Mouse (Mus musculus): Measurements from ENCODE around the gene Ttc21b. TPM values are rescaled to one million over a fixed set of nuclear protein-coding genes. Genes with fewer than 3 reads are reported as not detected.
A peak's percentile ranks its signal among the peaks of the same experiment; 100 is the strongest.
"Not testable (repeated sequence)": the region's sequence is repeated elsewhere in the genome, so short reads cannot be mapped to it uniquely, and the experiment has no call there.

Ttc21b gene
- polyA plus RNA-seq, 1 experiment from 2014 or later = 11.0 TPM

GRCm38 (mm10) chr2:66189197-66189596 is 67.2 kb downstream of the Ttc21b start:
- not testable (repeated sequence) for ATAC-seq (ENCODE audit: low FRiP score, low read depth); H3K4me2 ChIP-seq
- 97% methylated on average over 12 of the region's 12 CpGs for WGBS

GRCm38 (mm10) chr2:66187520-66187919 is 68.9 kb downstream of the Ttc21b start:
- H3K9me3 ChIP-seq = no peaks in the 10 kb centered on the region
- no peak overlapping the region for H3K4me2 ChIP-seq
- no peak overlapping the region for H3K4me3 ChIP-seq
- no peak for ATAC-seq (ENCODE audit: low FRiP score, low read depth)
- H3K9ac ChIP-seq = no peak overlapping the region
- no peak overlapping the region for H3K27ac ChIP-seq (replicated peaks)
- H3K4me1 ChIP-seq (replicated peaks) = no peaks in the 10 kb centered on the region
- 82% methylated on average over 6 of the region's 6 CpGs for WGBS
- no peaks in the 10 kb centered on the region for H3K27me3 ChIP-seq
- peaks cover 12% of the 10 kb centered on the region for H3K36me3 ChIP-seq

More at GRCm38 (mm10) chr2:66189197-66189596, 67.2 kb downstream of the Ttc21b start:
- H3K4me1 ChIP-seq (replicated peaks); H3K9me3 ChIP-seq; H3K4me3 ChIP-seq; H3K27me3 ChIP-seq; H3K9ac ChIP-seq; H3K27ac ChIP-seq (replicated peaks): not testable (repeated sequence)
- H3K36me3 ChIP-seq = peaks cover 15% of the 10 kb centered on the region

- peak; percentile 80 for ATAC-seq (ENCODE audit: low FRiP score, low read depth)
- Histone ChIP-seq H3K4me1 (replicated peaks) (peaks cover 6% of the 10 kb centered on the region; the same call in 1 of the 2 replicates), H3K27me3 (no peaks in the 10 kb centered on the region), H3K36me3 (peaks cover 6% of the 10 kb centered on the region; the same call in 1 of the 2 replicates), H3K27ac (replicated peaks) (no peak overlapping the region), H3K4me3 (no peak overlapping the region), H3K9me3 (no peaks in the 10 kb centered on the region), H3K9ac (no peak overlapping the region), H3K4me2 (no peak overlapping the region)
- WGBS = 81% methylated on average over 7 of the region's 7 CpGs
Observed at GRCm38 (mm10) chr2:66184431-66185164, 71.8 kb downstream of the Ttc21b start.

GRCm38 (mm10) chr2:66180293-66180692 is 76.1 kb downstream of the Ttc21b start:
- Histone ChIP-seq H3K27ac (replicated peaks) (no peak overlapping the region), H3K36me3 (no peaks in the 10 kb centered on the region), H3K9me3 (no peaks in the 10 kb centered on the region), H3K4me1 (replicated peaks) (peaks cover 32% of the 10 kb centered on the region), H3K9ac (no peak overlapping the region), H3K4me2 (peak overlapping the region; percentile 31; the same call in 1 of the 2 replicates), H3K27me3 (no peaks in the 10 kb centered on the region), H3K4me3 (no peak overlapping the region)
- ATAC-seq (ENCODE audit: low FRiP score, low read depth) = no peak
- 28% methylated on average over 10 of the region's 10 CpGs for WGBS

- ATAC-seq (ENCODE audit: low FRiP score, low read depth) = no peak
- no peak overlapping the region for H3K27ac ChIP-seq (replicated peaks)
- peak overlapping the region; percentile 31 for H3K4me2 ChIP-seq
- H3K36me3 ChIP-seq = no peaks in the 10 kb centered on the region
- H3K9ac ChIP-seq = no peak overlapping the region
- H3K9me3 ChIP-seq = no peaks in the 10 kb centered on the region
- 22% methylated on average over 10 of the region's 10 CpGs for WGBS
- peaks cover 32% of the 10 kb centered on the region for H3K4me1 ChIP-seq (replicated peaks)
- no peak overlapping the region for H3K4me3 ChIP-seq
- H3K27me3 ChIP-seq = no peaks in the 10 kb centered on the region
Observed at GRCm38 (mm10) chr2:66179782-66180181, 76.6 kb downstream of the Ttc21b start.

- H3K27me3 ChIP-seq = no peaks in the 10 kb centered on the region
- H3K27ac ChIP-seq (replicated peaks) = peak overlapping the region; percentile 83
- H3K4me3 ChIP-seq = no peak overlapping the region
- peaks cover 32% of the 10 kb centered on the region for H3K4me1 ChIP-seq (replicated peaks)
- 20% methylated on average over 5 of the region's 5 CpGs for WGBS
- ATAC-seq (ENCODE audit: low FRiP score, low read depth) = no peak
- no peak overlapping the region for H3K9ac ChIP-seq
- no peaks in the 10 kb centered on the region for H3K36me3 ChIP-seq
- peak overlapping the region; percentile 46 for H3K4me2 ChIP-seq
- no peaks in the 10 kb centered on the region for H3K9me3 ChIP-seq
Observed at GRCm38 (mm10) chr2:66178848-66179215, 77.6 kb downstream of the Ttc21b start.

GRCm38 (mm10) chr2:66177886-66178847 is 78.2 kb downstream of the Ttc21b start:
- Histone ChIP-seq H3K36me3 (no peaks in the 10 kb centered on the region), H3K9me3 (no peaks in the 10 kb centered on the region), H3K27ac (replicated peaks) (peak overlapping the region; percentile 83), H3K4me1 (replicated peaks) (peaks cover 32% of the 10 kb centered on the region), H3K9ac (0 out of 2 replicates have a peak overlapping the region, but pooled peaks have one; percentile 22), H3K27me3 (no peaks in the 10 kb centered on the region), H3K4me2 (peak overlapping the region; percentile 46), H3K4me3 (0 out of 2 replicates have a peak overlapping the region, but pooled peaks have one; percentile 3)
- peak; percentile 64 for ATAC-seq (ENCODE audit: low FRiP score, low read depth)
- WGBS = 11% methylated on average over 9 of the region's 9 CpGs

- H3K4me2 ChIP-seq = peak overlapping the region; percentile 46; the same call in 1 of the 2 replicates
- H3K36me3 ChIP-seq = no peaks in the 10 kb centered on the region
- no peak overlapping the region for H3K9ac ChIP-seq
- no peaks in the 10 kb centered on the region for H3K27me3 ChIP-seq
- H3K27ac ChIP-seq (replicated peaks) = peak overlapping the region; percentile 83
- H3K4me3 ChIP-seq = no peak overlapping the region
- WGBS = 60% methylated on average over 7 of the region's 7 CpGs
- no peak for ATAC-seq (ENCODE audit: low FRiP score, low read depth)
- H3K9me3 ChIP-seq = no peaks in the 10 kb centered on the region
- H3K4me1 ChIP-seq (replicated peaks) = peaks cover 32% of the 10 kb centered on the region
Observed at GRCm38 (mm10) chr2:66177017-66177416, 79.4 kb downstream of the Ttc21b start.

GRCm38 (mm10) chr2:66173134-66173533 is 83.3 kb downstream of the Ttc21b start:
- Histone ChIP-seq H3K4me3 (no peak overlapping the region), H3K9ac (no peak overlapping the region), H3K4me2 (no peak overlapping the region), H3K27me3 (no peaks in the 10 kb centered on the region), H3K36me3 (no peaks in the 10 kb centered on the region), H3K27ac (replicated peaks) (no peak overlapping the region), H3K9me3 (no peaks in the 10 kb centered on the region), H3K4me1 (replicated peaks) (peaks cover 14% of the 10 kb centered on the region)
- ATAC-seq (ENCODE audit: low FRiP score, low read depth) = no peak
- 58% methylated on average over 5 of the region's 5 CpGs for WGBS

GRCm38 (mm10) chr2:66171643-66172042 is 84.8 kb downstream of the Ttc21b start:
- Histone ChIP-seq H3K27me3 (no peaks in the 10 kb centered on the region), H3K9ac (no peak overlapping the region), H3K27ac (replicated peaks) (no peak overlapping the region), H3K9me3 (no peaks in the 10 kb centered on the region), H3K4me3 (no peak overlapping the region), H3K36me3 (no peaks in the 10 kb centered on the region), H3K4me2 (no peak overlapping the region), H3K4me1 (replicated peaks) (no peaks in the 10 kb centered on the region)
- 83% methylated on average over 3 of the region's 3 CpGs for WGBS
- ATAC-seq (ENCODE audit: low FRiP score, low read depth) = no peak

GRCm38 (mm10) chr2:66170721-66171120 is 85.7 kb downstream of the Ttc21b start:
- Histone ChIP-seq H3K27me3 (no peaks in the 10 kb centered on the region), H3K27ac (replicated peaks) (no peak overlapping the region), H3K9ac (no peak overlapping the region), H3K4me3 (no peak overlapping the region), H3K4me2 (no peak overlapping the region), H3K9me3 (no peaks in the 10 kb centered on the region), H3K36me3 (no peaks in the 10 kb centered on the region), H3K4me1 (replicated peaks) (no peaks in the 10 kb centered on the region)
- WGBS = 84% methylated on average over 11 of the region's 11 CpGs
- ATAC-seq (ENCODE audit: low FRiP score, low read depth) = no peak

- ATAC-seq (ENCODE audit: low FRiP score, low read depth) = no peak
- Histone ChIP-seq H3K36me3 (no peaks in the 10 kb centered on the region), H3K9ac (no peak overlapping the region), H3K27ac (replicated peaks) (no peak overlapping the region), H3K4me3 (no peak overlapping the region), H3K4me2 (no peak overlapping the region), H3K4me1 (replicated peaks) (no peaks in the 10 kb centered on the region), H3K9me3 (no peaks in the 10 kb centered on the region), H3K27me3 (no peaks in the 10 kb centered on the region)
- 93% methylated on average over 8 of the region's 8 CpGs for WGBS
Observed at GRCm38 (mm10) chr2:66165025-66165424, 91.4 kb downstream of the Ttc21b start.

Data from hindbrain, embryonic 15.5 days (tissue).